ENCODE assay signal across 25 mouse cellular contexts in the genomic region with DNA sequence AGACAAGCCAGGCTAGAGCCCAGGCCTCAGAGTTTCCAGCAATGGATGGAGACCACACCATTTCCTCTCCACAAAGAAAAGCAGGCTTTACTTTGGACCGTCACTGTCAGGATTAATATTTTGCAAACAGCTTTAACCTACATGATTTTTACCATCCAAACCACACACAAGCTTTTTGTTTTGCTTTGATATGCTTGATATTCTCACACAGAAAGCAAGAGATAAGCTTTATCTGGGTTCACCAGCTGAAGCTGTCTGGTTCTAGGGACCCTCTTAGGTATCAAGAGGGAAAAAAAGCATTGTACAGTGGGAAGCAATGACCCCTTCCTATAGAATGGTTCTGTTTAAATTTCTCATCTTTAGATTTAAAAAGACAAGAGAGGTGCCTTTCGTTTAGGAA.
"Had no signal": no experiment of that assay in that cellular context is flagged by ENCODE, and none has a peak within 500 bp of the region (broad histone marks: within the 10 kb centered on the region; RNA-seq: fewer than 3 reads in every experiment).

No protein-coding gene starts in this region.

- H3K27me3 ChIP-seq: heart, embryonic 12.5 days; heart, embryonic 15.5 days; hindbrain, embryonic 13.5 days; hindbrain, embryonic 15.5 days; limb, embryonic 12.5 days; liver, embryonic 13.5 days; liver, embryonic 15.5 days had no signal

- H3K9ac ChIP-seq: heart, embryonic 12.5 days; heart, embryonic 15.5 days; hindbrain, embryonic 13.5 days; hindbrain, embryonic 15.5 days; limb, embryonic 12.5 days; liver, embryonic 13.5 days; liver, embryonic 15.5 days had no signal

- ATAC-seq: hindbrain, postnatal 0 days; intestine, embryonic 16.5 days had no signal

- H3K4me3 ChIP-seq: heart, adult 2 months; heart, embryonic 12.5 days; heart, embryonic 15.5 days; hindbrain, embryonic 13.5 days; hindbrain, embryonic 15.5 days; layer of hippocampus, adult 2 months; left cerebral cortex, adult 2 months; limb, embryonic 10.5 days; limb, embryonic 12.5 days; liver, embryonic 13.5 days; liver, embryonic 15.5 days had no signal

- H3K27ac ChIP-seq: heart, adult 2 months; heart, embryonic 15.5 days; hindbrain, embryonic 13.5 days; hindbrain, embryonic 15.5 days; hindbrain, postnatal 0 days; left cerebral cortex, adult 2 months; liver, embryonic 13.5 days; liver, embryonic 15.5 days had no signal

- H3K4me2 ChIP-seq: heart, embryonic 12.5 days; heart, embryonic 15.5 days; hindbrain, embryonic 13.5 days; hindbrain, embryonic 15.5 days; limb, embryonic 12.5 days; liver, embryonic 11.5 days; liver, embryonic 13.5 days; liver, embryonic 15.5 days had no signal

- DNase-seq: gastrocnemius, postnatal 14 days; gastrocnemius, postnatal 36 days; heart, adult 11 months; heart, adult 2 months; heart, postnatal 14 days; heart, postnatal 36 days; kidney, adult 18-20 months; kidney, adult 8-10 months; kidney, postnatal 10 days; kidney, postnatal 25 days; kidney, postnatal 4 days; liver; liver, embryonic 13.5 days had no signal

- H3K4me1 ChIP-seq: heart, embryonic 15.5 days; hindbrain, embryonic 15.5 days had no signal

- H3K9me3 ChIP-seq: heart, embryonic 12.5 days; heart, embryonic 15.5 days; hindbrain, embryonic 13.5 days; hindbrain, embryonic 15.5 days; limb, embryonic 10.5 days; limb, embryonic 12.5 days; liver, embryonic 13.5 days; liver, embryonic 15.5 days had no signal
